Mouse (Mus musculus): ENCODE measurements around the gene Rai1. TPM values are rescaled to one million over a fixed set of nuclear protein-coding genes. Genes with fewer than 3 reads are reported as not detected.

Rai1 gene
- polyA plus RNA-seq, 1 experiment from 2014 or later: 37.8 TPM

DNA sequence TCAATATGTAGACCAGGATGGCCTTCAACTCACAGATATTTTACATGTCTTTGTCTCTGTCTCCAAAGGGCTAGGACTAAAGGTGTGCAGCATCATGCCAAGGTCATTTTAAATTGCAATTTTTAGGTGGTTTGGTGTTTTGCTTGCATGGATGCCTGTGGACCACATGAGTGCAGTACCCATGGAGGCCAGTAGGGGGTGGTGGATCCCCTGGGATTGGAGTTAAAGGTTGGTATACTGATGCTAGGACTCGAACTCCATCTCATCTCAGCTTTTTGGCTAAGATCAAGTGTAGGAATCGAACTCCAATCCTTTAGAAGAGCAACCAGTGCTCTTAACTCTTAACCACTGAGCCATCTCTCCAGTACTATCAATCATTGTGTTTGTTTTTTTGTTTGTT lies 20.2 kb upstream of the Rai1 start:
- no peaks in the 10 kb centered on the region for H3K4me1 ChIP-seq (ENCODE audit: insufficient read depth)
- H3K27me3 ChIP-seq (ENCODE audit: insufficient read depth, low read length): no peaks in the 10 kb centered on the region
- ATAC-seq (ENCODE audit: insufficient read depth): no peak
- WGBS: 57% methylated on average over 2 of the region's 2 CpGs
- H3K4me3 ChIP-seq (ENCODE audit: low read depth, low read length): no peak overlapping the region
- no peak overlapping the region for H3K9ac ChIP-seq
- H3K4me2 ChIP-seq: no peak overlapping the region
- no peaks in the 10 kb centered on the region for H3K36me3 ChIP-seq (ENCODE audit: insufficient read depth)
- peak; percentile 86 for TF ChIP-seq CTCF (IDR thresholded peaks at IDR 0.05; ENCODE audit: low read depth)
- H3K9me3 ChIP-seq (ENCODE audit: low read depth, low read length): no peaks in the 10 kb centered on the region
- H3K27ac ChIP-seq (ENCODE audit: low read depth): no peak overlapping the region
- peak; percentile 64 for DNase-seq

DNA sequence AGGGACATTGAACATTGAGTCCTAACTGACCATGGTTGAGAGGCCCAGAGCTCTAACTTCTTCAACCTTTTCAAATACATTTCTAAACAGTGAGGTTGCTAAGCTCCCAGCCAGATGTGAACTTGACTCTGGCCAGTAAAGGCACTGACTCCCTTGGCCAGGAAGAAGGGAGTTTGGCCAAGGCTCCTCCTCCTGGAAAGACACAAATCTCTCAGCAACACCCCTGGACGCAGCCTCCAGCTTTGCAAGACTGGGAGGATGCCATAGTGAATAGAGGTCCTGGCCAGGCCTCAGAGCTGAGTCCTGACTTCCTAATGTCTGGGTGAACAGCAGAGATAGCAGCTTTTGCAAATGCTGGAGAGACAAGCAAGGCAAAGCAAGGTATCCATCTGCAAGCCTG lies 18.1 kb upstream of the Rai1 start:
- no peak overlapping the region for H3K27ac ChIP-seq (ENCODE audit: low read depth)
- ATAC-seq (ENCODE audit: insufficient read depth) (no peak), DNase-seq (no peak)
- H3K27me3 ChIP-seq (ENCODE audit: insufficient read depth, low read length): no peaks in the 10 kb centered on the region
- no peak for TF ChIP-seq CTCF (IDR thresholded peaks at IDR 0.05; ENCODE audit: low read depth)
- H3K9me3 ChIP-seq (ENCODE audit: low read depth, low read length): no peaks in the 10 kb centered on the region
- no peak overlapping the region for H3K4me3 ChIP-seq (ENCODE audit: low read depth, low read length)
- no peak overlapping the region for H3K4me2 ChIP-seq
- WGBS: 65% methylated on average over 1 of the region's 1 CpGs
- H3K4me1 ChIP-seq (ENCODE audit: insufficient read depth): peaks cover 6% of the 10 kb centered on the region
- H3K36me3 ChIP-seq (ENCODE audit: insufficient read depth): no peaks in the 10 kb centered on the region
- H3K9ac ChIP-seq: no peak overlapping the region

DNA sequence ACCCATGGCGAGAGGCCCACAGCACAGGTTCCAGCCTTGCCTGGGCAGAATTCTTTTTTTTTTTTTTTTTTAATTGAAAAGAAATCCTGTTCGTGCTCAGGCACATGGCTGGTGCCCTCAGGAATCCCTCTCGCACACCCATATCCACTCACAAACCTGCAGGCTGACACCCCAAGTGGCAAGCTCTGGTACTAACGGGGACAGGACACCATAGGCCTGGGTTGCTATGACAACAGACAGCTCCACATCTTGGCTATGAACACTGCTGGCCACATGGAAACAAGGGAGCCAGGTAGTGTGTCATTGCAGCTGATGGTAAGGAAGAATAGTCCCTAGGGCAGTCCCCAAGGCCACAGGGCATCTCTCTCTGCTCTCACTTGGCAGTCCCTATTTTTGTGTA lies 15.9 kb upstream of the Rai1 start:
- Histone ChIP-seq H3K4me1 (ENCODE audit: insufficient read depth) (peaks cover 12% of the 10 kb centered on the region), H3K4me2 (no peak overlapping the region), H3K27me3 (ENCODE audit: insufficient read depth, low read length) (no peaks in the 10 kb centered on the region), H3K9ac (no peak overlapping the region), H3K27ac (ENCODE audit: low read depth) (no peak overlapping the region), H3K4me3 (ENCODE audit: low read depth, low read length) (no peak overlapping the region), H3K9me3 (ENCODE audit: low read depth, low read length) (no peaks in the 10 kb centered on the region), H3K36me3 (ENCODE audit: insufficient read depth) (no peaks in the 10 kb centered on the region)
- TF ChIP-seq CTCF (IDR thresholded peaks at IDR 0.05; ENCODE audit: low read depth): peak; percentile 54
- peak; percentile 60 for DNase-seq
- peak; percentile 48; the same call in 1 of the 2 replicates for ATAC-seq (ENCODE audit: insufficient read depth)
- WGBS: 44% methylated on average over 4 of the region's 4 CpGs

DNA sequence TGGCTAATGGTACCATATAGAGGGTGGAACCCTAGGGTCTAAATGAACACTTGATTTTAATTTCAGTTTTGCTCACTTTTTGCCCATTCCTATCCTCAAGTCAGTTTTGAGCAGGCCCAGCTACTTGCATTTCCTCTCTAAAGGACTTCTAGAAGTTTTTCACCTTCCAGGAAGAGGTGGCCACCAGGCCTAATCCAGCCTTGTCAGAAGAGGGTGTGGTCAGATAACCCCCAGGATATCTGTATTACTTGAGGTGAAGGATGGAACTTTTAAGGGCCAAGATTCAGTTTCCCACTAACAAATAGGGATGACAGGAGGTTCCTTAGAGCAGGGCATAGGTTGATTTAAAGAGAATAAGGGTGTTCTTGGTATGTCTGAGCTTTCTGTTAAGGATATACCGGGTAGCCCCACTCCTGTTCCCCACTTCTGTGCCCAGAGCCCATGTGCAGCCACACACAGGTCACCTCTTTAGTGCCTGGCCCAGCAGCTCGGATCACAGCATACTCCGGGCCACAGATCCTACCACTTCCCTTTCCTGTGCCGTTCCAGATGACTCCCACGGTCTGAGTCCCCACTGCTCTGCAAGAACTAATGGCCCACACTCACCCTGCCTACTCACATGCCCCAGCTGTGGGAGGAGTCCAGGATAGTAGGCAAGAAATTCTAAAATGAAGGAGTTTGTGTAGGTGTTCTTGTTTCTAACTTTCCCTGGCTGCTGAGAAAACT lies 14.0 kb upstream of the Rai1 start:
- peaks cover 22% of the 10 kb centered on the region for H3K4me1 ChIP-seq (ENCODE audit: insufficient read depth)
- H3K27me3 ChIP-seq (ENCODE audit: insufficient read depth, low read length): no peaks in the 10 kb centered on the region
- no peak for TF ChIP-seq CTCF (IDR thresholded peaks at IDR 0.05; ENCODE audit: low read depth)
- DNase-seq: no peak
- H3K4me3 ChIP-seq (ENCODE audit: low read depth, low read length): no peak overlapping the region
- no peak overlapping the region for H3K4me2 ChIP-seq
- H3K36me3 ChIP-seq (ENCODE audit: insufficient read depth): no peaks in the 10 kb centered on the region
- no peaks in the 10 kb centered on the region for H3K9me3 ChIP-seq (ENCODE audit: low read depth, low read length)
- H3K27ac ChIP-seq (ENCODE audit: low read depth): no peak overlapping the region
- no peak for ATAC-seq (ENCODE audit: insufficient read depth)
- H3K9ac ChIP-seq: no peak overlapping the region
- 45% methylated on average over 5 of the region's 5 CpGs for WGBS

DNA sequence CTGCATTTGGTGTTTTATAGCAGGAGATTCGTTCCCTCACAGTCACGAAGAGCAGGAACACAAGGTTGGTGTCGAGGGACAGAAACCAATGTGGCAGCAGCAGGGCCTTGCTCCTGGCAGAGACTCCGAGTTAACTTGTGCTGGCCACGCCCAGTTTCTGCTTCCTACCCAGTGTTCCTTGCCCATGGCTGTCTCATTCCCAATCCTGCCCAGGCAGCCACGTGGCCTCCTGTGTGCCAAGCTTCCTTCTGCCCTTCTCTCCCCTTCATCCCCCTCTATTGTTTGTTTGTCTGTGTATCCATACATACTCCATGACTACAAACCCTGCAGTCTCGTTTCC lies 13.4 kb upstream of the Rai1 start:
- Histone ChIP-seq H3K4me1 (ENCODE audit: insufficient read depth) (peaks cover 24% of the 10 kb centered on the region), H3K4me3 (ENCODE audit: low read depth, low read length) (no peak overlapping the region), H3K9ac (no peak overlapping the region), H3K27ac (ENCODE audit: low read depth) (no peak overlapping the region), H3K36me3 (ENCODE audit: insufficient read depth) (no peaks in the 10 kb centered on the region), H3K4me2 (no peak overlapping the region), H3K27me3 (ENCODE audit: insufficient read depth, low read length) (no peaks in the 10 kb centered on the region), H3K9me3 (ENCODE audit: low read depth, low read length) (no peaks in the 10 kb centered on the region)
- TF ChIP-seq CTCF (IDR thresholded peaks at IDR 0.05; ENCODE audit: low read depth): no peak
- 61% methylated on average over 7 of the region's 7 CpGs for WGBS
- DNase-seq: no peak
- ATAC-seq (ENCODE audit: insufficient read depth): no peak

DNA sequence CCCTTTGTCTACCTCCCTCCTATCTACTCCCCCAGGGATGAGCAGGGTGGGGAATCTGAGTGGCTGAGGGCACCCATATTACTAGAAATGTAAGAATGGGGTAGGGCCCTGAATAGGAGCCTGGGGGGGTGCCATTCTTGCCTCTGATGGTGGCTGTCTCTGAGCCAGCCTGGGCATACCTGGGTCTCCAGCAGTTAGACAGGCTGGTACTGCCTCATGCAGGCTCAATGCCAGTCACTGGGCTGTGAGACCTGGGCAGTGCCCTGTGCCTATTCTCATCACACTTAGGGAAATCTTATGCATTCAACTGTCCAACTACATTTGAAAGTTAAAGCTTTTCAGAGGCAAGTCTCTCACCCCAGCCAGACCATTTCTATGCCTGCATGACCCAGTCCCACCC lies 11.6 kb upstream of the Rai1 start:
- no peak for ATAC-seq (ENCODE audit: insufficient read depth)
- no peaks in the 10 kb centered on the region for H3K27me3 ChIP-seq (ENCODE audit: insufficient read depth, low read length)
- no peak overlapping the region for H3K27ac ChIP-seq (ENCODE audit: low read depth)
- no peaks in the 10 kb centered on the region for H3K36me3 ChIP-seq (ENCODE audit: insufficient read depth)
- no peak for TF ChIP-seq CTCF (IDR thresholded peaks at IDR 0.05; ENCODE audit: low read depth)
- H3K9ac ChIP-seq: no peak overlapping the region
- no peak overlapping the region for H3K4me3 ChIP-seq (ENCODE audit: low read depth, low read length)
- no peak overlapping the region for H3K4me2 ChIP-seq
- DNase-seq: no peak
- H3K9me3 ChIP-seq (ENCODE audit: low read depth, low read length): no peaks in the 10 kb centered on the region
- H3K4me1 ChIP-seq (ENCODE audit: insufficient read depth): peaks cover 24% of the 10 kb centered on the region

DNA sequence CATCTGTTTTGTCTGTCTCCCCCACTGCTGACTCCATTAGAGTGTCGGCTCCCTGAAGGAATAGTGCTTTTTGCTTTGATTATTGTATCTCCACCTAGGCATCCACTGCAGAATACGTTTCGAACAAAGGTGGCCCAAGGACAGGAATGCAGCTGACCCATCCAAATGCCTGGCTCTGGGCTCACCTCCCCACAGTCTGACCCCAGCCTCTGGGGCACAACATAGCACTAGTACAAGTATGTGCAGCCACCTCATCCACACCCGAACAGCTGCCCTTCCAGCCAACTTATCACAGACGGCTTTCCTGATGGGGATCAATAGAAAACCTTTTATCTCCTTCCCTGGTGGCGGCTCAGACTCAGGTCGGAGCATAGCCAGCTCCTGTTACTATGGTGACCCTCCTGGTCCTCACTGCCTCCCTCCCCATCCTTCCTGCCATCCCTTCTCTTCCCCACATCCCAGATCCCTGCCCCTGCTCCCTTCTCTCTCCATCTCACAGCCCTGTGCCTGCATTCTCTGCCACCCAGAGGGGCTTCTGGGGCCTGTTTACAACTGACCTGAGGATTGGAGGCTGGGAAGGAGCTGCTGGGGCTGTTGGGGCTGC lies 10.7 kb upstream of the Rai1 start:
- DNase-seq: no peak

More for the DNA sequence above, 10.7 kb upstream of the Rai1 start:
- no peaks in the 10 kb centered on the region for H3K9me3 ChIP-seq (ENCODE audit: low read depth, low read length)
- no peak overlapping the region for H3K27ac ChIP-seq (ENCODE audit: low read depth)
- ATAC-seq (ENCODE audit: insufficient read depth): no peak; the same call in 1 of the 2 replicates
- 41% methylated on average over 7 of the region's 7 CpGs for WGBS
- H3K4me3 ChIP-seq (ENCODE audit: low read depth, low read length): no peak overlapping the region
- H3K36me3 ChIP-seq (ENCODE audit: insufficient read depth): no peaks in the 10 kb centered on the region
- TF ChIP-seq CTCF (IDR thresholded peaks at IDR 0.05; ENCODE audit: low read depth): no peak
- peaks cover 24% of the 10 kb centered on the region for H3K4me1 ChIP-seq (ENCODE audit: insufficient read depth)
- no peak overlapping the region for H3K4me2 ChIP-seq
- no peaks in the 10 kb centered on the region for H3K27me3 ChIP-seq (ENCODE audit: insufficient read depth, low read length)
- no peak overlapping the region for H3K9ac ChIP-seq

All from lung, embryonic 14.5 days (tissue).